Mouse (Mus musculus) olfactory bulb, adult 2 months (tissue): ENCODE measurements at regions not wholly inside any gene's neighbourhood (a gene's known extent, or its start where the extent isn't known, plus 50 kb on each side); places are given as distances from the start of the nearest gene placed in this dataset.

Source experiments
- CTCF ChIP-seq: fragments of 200-500 bp; IDR thresholded peaks from 2 replicates; pipeline ENCODE4 v1.5.1; 2012; ENCODE audit warnings: low read depth, mild to moderate bottlenecking, low read length, moderate library complexity; ENCODE audit not compliant: insufficient read depth
- POLR2A ChIP-seq: fragments of 200-500 bp; IDR thresholded peaks from 2 replicates; pipeline ENCODE4 v1.6.1; 2012; ENCODE audit warnings: mild to moderate bottlenecking, low read depth, low read length, moderate library complexity; ENCODE audit not compliant: insufficient read depth

GRCm38 (mm10) chr8:89747726-89748125 is 600.4 kb downstream of the Tox3 start:
- no peak for TF ChIP-seq POLR2A
- no peak for TF ChIP-seq CTCF
